Mouse (Mus musculus): ENCODE measurements around the gene Nup210l. TPM values are rescaled to one million over a fixed set of nuclear protein-coding genes. Genes with fewer than 3 reads are reported as not detected.

Gene Nup210l
- polyA plus RNA-seq, 1 experiment = 0.35 TPM

GRCm38 (mm10) chr3:90183581-90183980 is 79.6 kb downstream of the Nup210l start:
- Histone ChIP-seq H3ac (ENCODE audit: control insufficient read depth, insufficient read length) (no peak overlapping the region), H3K79me2 (ENCODE audit: control insufficient read depth, insufficient read depth) (no peaks in the 10 kb centered on the region), H3K27me3 (ENCODE audit: control insufficient read depth, insufficient read depth, insufficient read length) (no peaks in the 10 kb centered on the region), H3K4me3 (no peak overlapping the region), H3K4me2 (ENCODE audit: low read depth) (no peak overlapping the region), H3K36me3 (ENCODE audit: control insufficient read depth, insufficient read depth) (no peaks in the 10 kb centered on the region)
- TF ChIP-seq REST (IDR thresholded peaks at IDR 0.05; ENCODE audit: insufficient read depth, insufficient read length) = no peak
- TF ChIP-seq TCF3 (IDR thresholded peaks at IDR 0.05; ENCODE audit: insufficient read length, low read depth) = no peak
- TF ChIP-seq MYOG (IDR thresholded peaks at IDR 0.05; ENCODE audit: control insufficient read depth in 1 of 3, insufficient read depth in 1 of 3, insufficient read length in 2 of 3, low read depth in 2 of 3) = no peak
- TF ChIP-seq TCF12 (IDR thresholded peaks at IDR 0.05; ENCODE audit: insufficient read depth, poor library complexity, severe bottlenecking) = no peak
- no peak for TF ChIP-seq POLR2AphosphoS2 (IDR thresholded peaks at IDR 0.05; ENCODE audit: insufficient read length, low read depth)

GRCm38 (mm10) chr3:90190859-90191510 is 87.1 kb downstream of the Nup210l start:
- Histone ChIP-seq H3K4me3 (no peak overlapping the region), H3K79me2 (ENCODE audit: control insufficient read depth, insufficient read depth) (no peaks in the 10 kb centered on the region), H3K4me2 (ENCODE audit: low read depth) (no peak overlapping the region), H3K27me3 (ENCODE audit: control insufficient read depth, insufficient read depth, insufficient read length) (no peaks in the 10 kb centered on the region), H3K36me3 (ENCODE audit: control insufficient read depth, insufficient read depth) (no peaks in the 10 kb centered on the region), H3ac (ENCODE audit: control insufficient read depth, insufficient read length) (no peak overlapping the region)
- TF ChIP-seq REST (IDR thresholded peaks at IDR 0.05; ENCODE audit: insufficient read depth, insufficient read length) = no peak
- TF ChIP-seq TCF3 (IDR thresholded peaks at IDR 0.05; ENCODE audit: insufficient read length, low read depth) = no peak
- no peak for TF ChIP-seq POLR2A (IDR thresholded peaks at IDR 0.05; ENCODE audit: insufficient read length, low read depth)
- no peak for TF ChIP-seq POLR2AphosphoS2 (IDR thresholded peaks at IDR 0.05; ENCODE audit: insufficient read length, low read depth)
- no peak for TF ChIP-seq USF1 (IDR thresholded peaks at IDR 0.05; ENCODE audit: low read depth)
- no peak for TF ChIP-seq MYOG (IDR thresholded peaks at IDR 0.05; ENCODE audit: control insufficient read depth in 1 of 3, insufficient read depth in 1 of 3, insufficient read length in 2 of 3, low read depth in 2 of 3)
- TF ChIP-seq MAX (IDR thresholded peaks at IDR 0.05; ENCODE audit: low read depth) = no peak

GRCm38 (mm10) chr3:90194759-90195158 is 90.8 kb downstream of the Nup210l start:
- TF ChIP-seq CEBPB (IDR thresholded peaks at IDR 0.05; ENCODE audit: insufficient read depth, poor library complexity, severe bottlenecking) (no peak), REST (IDR thresholded peaks at IDR 0.05; ENCODE audit: insufficient read depth, insufficient read length) (no peak), MAX (IDR thresholded peaks at IDR 0.05; ENCODE audit: low read depth) (no peak), USF1 (IDR thresholded peaks at IDR 0.05; ENCODE audit: low read depth) (no peak), E2F4 (IDR thresholded peaks at IDR 0.05; ENCODE audit: insufficient read depth) (no peak), POLR2AphosphoS2 (IDR thresholded peaks at IDR 0.05; ENCODE audit: insufficient read length, low read depth) (no peak), SRF (IDR thresholded peaks at IDR 0.05; ENCODE audit: control insufficient read depth, insufficient read length, low read depth) (no peak), MYOG (IDR thresholded peaks at IDR 0.05; ENCODE audit: control insufficient read depth in 1 of 3, insufficient read depth in 1 of 3, insufficient read length in 2 of 3, low read depth in 2 of 3) (no peak), TCF3 (IDR thresholded peaks at IDR 0.05; ENCODE audit: insufficient read length, low read depth) (no peak), TCF12 (IDR thresholded peaks at IDR 0.05; ENCODE audit: insufficient read depth, poor library complexity, severe bottlenecking) (no peak), MYOD1 (IDR thresholded peaks at IDR 0.05; ENCODE audit: control insufficient read depth in 1 of 3, insufficient read length in 2 of 3, low read depth in 2 of 3) (no peak), POLR2A (IDR thresholded peaks at IDR 0.05; ENCODE audit: insufficient read length, low read depth) (no peak)
- H3ac ChIP-seq (ENCODE audit: control insufficient read depth, insufficient read length) = no peak overlapping the region
- no peak overlapping the region for H3K4me3 ChIP-seq

GRCm38 (mm10) chr3:90195644-90196043 is 91.7 kb downstream of the Nup210l start:
- H3K36me3 ChIP-seq (ENCODE audit: control insufficient read depth, insufficient read depth) = no peaks in the 10 kb centered on the region
- no peak overlapping the region for H3K4me2 ChIP-seq (ENCODE audit: low read depth)
- no peak overlapping the region for H3ac ChIP-seq (ENCODE audit: control insufficient read depth, insufficient read length)
- TF ChIP-seq POLR2AphosphoS2 (IDR thresholded peaks at IDR 0.05; ENCODE audit: insufficient read length, low read depth) (no peak), TCF12 (IDR thresholded peaks at IDR 0.05; ENCODE audit: insufficient read depth, poor library complexity, severe bottlenecking) (no peak), CEBPB (IDR thresholded peaks at IDR 0.05; ENCODE audit: insufficient read depth, poor library complexity, severe bottlenecking) (no peak), E2F4 (IDR thresholded peaks at IDR 0.05; ENCODE audit: insufficient read depth) (no peak)
- no peaks in the 10 kb centered on the region for H3K79me2 ChIP-seq (ENCODE audit: control insufficient read depth, insufficient read depth)
- no peaks in the 10 kb centered on the region for H3K27me3 ChIP-seq (ENCODE audit: control insufficient read depth, insufficient read depth, insufficient read length)
- no peak overlapping the region for H3K4me3 ChIP-seq

More at GRCm38 (mm10) chr3:90194759-90195158, 90.8 kb downstream of the Nup210l start:
- H3K4me2 ChIP-seq (ENCODE audit: low read depth) = no peak overlapping the region
- H3K79me2 ChIP-seq (ENCODE audit: control insufficient read depth, insufficient read depth) = no peaks in the 10 kb centered on the region
- no peaks in the 10 kb centered on the region for H3K36me3 ChIP-seq (ENCODE audit: control insufficient read depth, insufficient read depth)
- H3K27me3 ChIP-seq (ENCODE audit: control insufficient read depth, insufficient read depth, insufficient read length) = no peaks in the 10 kb centered on the region

GRCm38 (mm10) chr3:90197548-90197947 is 93.6 kb downstream of the Nup210l start:
- Histone ChIP-seq H3ac (ENCODE audit: control insufficient read depth, insufficient read length) (no peak overlapping the region), H3K4me2 (ENCODE audit: low read depth) (no peak overlapping the region), H3K36me3 (ENCODE audit: control insufficient read depth, insufficient read depth) (no peaks in the 10 kb centered on the region), H3K27me3 (ENCODE audit: control insufficient read depth, insufficient read depth, insufficient read length) (no peaks in the 10 kb centered on the region), H3K4me3 (no peak overlapping the region), H3K79me2 (ENCODE audit: control insufficient read depth, insufficient read depth) (no peaks in the 10 kb centered on the region)
- TF ChIP-seq TCF3 (IDR thresholded peaks at IDR 0.05; ENCODE audit: insufficient read length, low read depth) (no peak), USF1 (IDR thresholded peaks at IDR 0.05; ENCODE audit: low read depth) (no peak), SRF (IDR thresholded peaks at IDR 0.05; ENCODE audit: control insufficient read depth, insufficient read length, low read depth) (no peak), POLR2A (IDR thresholded peaks at IDR 0.05; ENCODE audit: insufficient read length, low read depth) (no peak), MAX (IDR thresholded peaks at IDR 0.05; ENCODE audit: low read depth) (no peak), MYOD1 (IDR thresholded peaks at IDR 0.05; ENCODE audit: control insufficient read depth in 1 of 3, insufficient read length in 2 of 3, low read depth in 2 of 3) (no peak), E2F4 (IDR thresholded peaks at IDR 0.05; ENCODE audit: insufficient read depth) (no peak), POLR2AphosphoS2 (IDR thresholded peaks at IDR 0.05; ENCODE audit: insufficient read length, low read depth) (no peak), MYOG (IDR thresholded peaks at IDR 0.05; ENCODE audit: control insufficient read depth in 1 of 3, insufficient read depth in 1 of 3, insufficient read length in 2 of 3, low read depth in 2 of 3) (no peak), REST (IDR thresholded peaks at IDR 0.05; ENCODE audit: insufficient read depth, insufficient read length) (no peak), CEBPB (IDR thresholded peaks at IDR 0.05; ENCODE audit: insufficient read depth, poor library complexity, severe bottlenecking) (no peak), TCF12 (IDR thresholded peaks at IDR 0.05; ENCODE audit: insufficient read depth, poor library complexity, severe bottlenecking) (no peak)

All from myocyte (in vitro differentiated cells).